Mouse (Mus musculus): ENCODE data around the gene Gins2. TPM values are rescaled to one million over a fixed set of nuclear protein-coding genes. Genes with fewer than 3 reads are reported as not detected.

The Gins2 gene
- polyA plus RNA-seq, 1 experiment from 2014 or later, result 132 TPM

DNA sequence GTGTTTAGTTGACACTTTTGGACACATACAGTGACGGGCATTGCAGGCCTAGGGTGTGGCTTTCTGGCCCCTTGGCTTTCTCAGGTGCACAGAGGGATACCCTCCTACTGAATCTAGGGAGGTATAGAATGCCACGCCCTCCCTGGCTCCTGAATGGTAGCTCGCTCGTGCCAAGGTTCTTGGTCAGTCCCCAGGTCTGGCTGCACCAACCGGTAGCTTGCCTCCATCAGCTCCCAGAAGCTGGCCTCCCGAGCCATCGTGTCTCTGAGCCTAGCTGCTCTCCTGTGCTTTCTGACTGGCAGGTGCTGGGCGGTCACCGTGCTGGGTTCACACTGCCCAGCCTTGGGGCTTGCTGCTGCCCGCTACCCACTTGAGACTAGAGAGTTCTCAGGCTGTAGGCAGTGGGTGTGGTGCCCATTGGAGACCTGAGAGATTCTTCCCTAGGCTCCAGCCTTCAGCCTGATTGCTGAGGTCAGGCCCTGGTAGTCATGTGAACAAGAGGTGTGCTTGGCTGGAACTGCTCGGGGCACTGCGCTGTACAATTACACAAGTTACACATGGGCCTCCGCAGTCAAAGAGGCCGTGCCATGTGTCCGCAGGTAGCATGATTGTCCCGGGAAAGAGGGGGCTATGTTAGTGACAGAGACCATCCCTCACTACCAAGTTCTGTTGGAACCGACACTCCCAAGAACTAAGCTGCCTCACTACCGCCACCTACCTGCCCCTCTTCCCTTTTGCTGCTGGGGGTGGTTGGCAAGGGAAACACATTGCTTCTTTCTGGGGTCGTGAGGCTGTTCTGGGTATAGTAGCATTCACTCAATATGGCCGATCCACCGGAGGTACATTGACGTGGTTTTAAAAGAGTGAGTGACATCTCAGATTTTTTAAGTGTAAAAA is 27.3 kb downstream of the Gins2 start:
- Histone ChIP-seq H3K27ac (replicated peaks; ENCODE audit: low read depth, low read length) (no peak overlapping the region), H3K4me3 (ENCODE audit: low read depth, low read length) (no peak overlapping the region)

DNA sequence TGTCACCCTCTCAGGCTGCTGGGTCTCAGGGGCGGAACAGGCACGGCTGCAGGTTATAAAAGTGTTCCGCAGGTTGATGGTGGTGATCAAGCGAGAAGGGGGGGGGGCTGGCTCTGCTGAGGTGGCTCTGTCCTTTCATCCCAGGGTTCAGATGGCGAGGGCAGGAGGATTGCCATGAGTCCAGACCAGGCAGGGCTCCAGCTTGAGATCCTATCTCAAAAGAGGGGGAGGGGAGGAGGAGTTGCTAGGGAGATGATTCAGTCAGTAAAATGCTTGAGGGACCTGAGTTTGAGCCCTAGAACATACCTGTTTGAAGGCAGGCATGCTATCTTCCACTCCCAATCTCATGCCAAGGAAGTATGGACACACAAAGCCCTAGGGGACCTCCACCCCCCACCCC is 28.6 kb downstream of the Gins2 start:
- no peak for ATAC-seq (replicated peaks; ENCODE audit: insufficient number of reproducible peaks, low FRiP score, low TSS enrichment, low read depth)
- 76% methylated on average over 5 of the region's 5 CpGs for WGBS
- Histone ChIP-seq H3K4me2 (ENCODE audit: low read depth, low read length) (no peak overlapping the region), H3K9me3 (replicated peaks; ENCODE audit: control insufficient read depth, low read length) (no peaks in the 10 kb centered on the region), H3K27me3 (ENCODE audit: control insufficient read depth, insufficient read depth, low read length) (no peaks in the 10 kb centered on the region), H3K9ac (replicated peaks; ENCODE audit: low read length) (no peak overlapping the region), H3K4me3 (ENCODE audit: low read depth, low read length) (no peak overlapping the region), H3K27ac (replicated peaks; ENCODE audit: low read depth, low read length) (no peak overlapping the region), H3K36me3 (replicated peaks; ENCODE audit: control insufficient read depth, insufficient read depth, low read depth, low read length) (no peaks in the 10 kb centered on the region), H3K4me1 (ENCODE audit: control insufficient read depth, insufficient read depth, low read length) (peaks cover 68% of the 10 kb centered on the region)
- no peak for DNase-seq (ENCODE audit: low spot score)

More for the DNA sequence above, 27.3 kb downstream of the Gins2 start:
- 80% methylated on average over 22 of the region's 22 CpGs for WGBS
- no peaks in the 10 kb centered on the region for H3K27me3 ChIP-seq (ENCODE audit: control insufficient read depth, insufficient read depth, low read length)
- peaks cover 58% of the 10 kb centered on the region for H3K4me1 ChIP-seq (ENCODE audit: control insufficient read depth, insufficient read depth, low read length)
- no peak for ATAC-seq (replicated peaks; ENCODE audit: insufficient number of reproducible peaks, low FRiP score, low TSS enrichment, low read depth)
- H3K4me2 ChIP-seq (ENCODE audit: low read depth, low read length), result no peak overlapping the region
- H3K9me3 ChIP-seq (replicated peaks; ENCODE audit: control insufficient read depth, low read length), result no peaks in the 10 kb centered on the region
- no peak for DNase-seq (ENCODE audit: low spot score)
- H3K9ac ChIP-seq (replicated peaks; ENCODE audit: low read length), result no peak overlapping the region
- H3K36me3 ChIP-seq (replicated peaks; ENCODE audit: control insufficient read depth, insufficient read depth, low read depth, low read length), result peaks cover under 1% of the 10 kb centered on the region; the same call in 1 of the 2 replicates

DNA sequence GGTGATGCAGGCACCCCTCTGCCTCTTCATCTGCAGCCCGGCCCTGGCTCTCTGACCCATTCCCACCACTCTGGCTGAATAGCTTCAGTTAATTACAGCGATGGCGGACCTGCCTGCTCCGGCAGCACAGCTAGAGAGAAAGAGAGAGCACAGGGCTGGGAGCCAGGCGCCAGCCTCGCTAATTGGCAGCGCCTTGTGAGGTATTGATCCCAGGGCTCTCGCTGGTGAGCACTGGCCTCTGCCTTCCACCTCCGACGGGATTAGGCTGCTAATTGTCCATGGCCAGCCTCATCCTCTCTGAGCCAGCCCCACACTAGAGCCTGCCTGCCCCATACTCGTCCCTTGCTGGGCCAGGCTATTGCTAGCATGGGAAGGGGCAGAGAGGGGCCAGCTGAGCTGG is 29.4 kb downstream of the Gins2 start:
- Histone ChIP-seq H3K27ac (replicated peaks; ENCODE audit: low read depth, low read length) (peak overlapping the region; percentile 47; the same call in 1 of the 2 replicates), H3K4me1 (ENCODE audit: control insufficient read depth, insufficient read depth, low read length) (peaks cover 61% of the 10 kb centered on the region), H3K27me3 (ENCODE audit: control insufficient read depth, insufficient read depth, low read length) (no peaks in the 10 kb centered on the region), H3K4me3 (ENCODE audit: low read depth, low read length) (no peak overlapping the region), H3K36me3 (replicated peaks; ENCODE audit: control insufficient read depth, insufficient read depth, low read depth, low read length) (no peaks in the 10 kb centered on the region), H3K4me2 (ENCODE audit: low read depth, low read length) (no peak overlapping the region), H3K9me3 (replicated peaks; ENCODE audit: control insufficient read depth, low read length) (no peaks in the 10 kb centered on the region), H3K9ac (replicated peaks; ENCODE audit: low read length) (no peak overlapping the region)
- ATAC-seq (replicated peaks; ENCODE audit: insufficient number of reproducible peaks, low FRiP score, low TSS enrichment, low read depth) (no peak), DNase-seq (ENCODE audit: low spot score) (no peak)
- 13% methylated on average over 11 of the region's 11 CpGs for WGBS

DNA sequence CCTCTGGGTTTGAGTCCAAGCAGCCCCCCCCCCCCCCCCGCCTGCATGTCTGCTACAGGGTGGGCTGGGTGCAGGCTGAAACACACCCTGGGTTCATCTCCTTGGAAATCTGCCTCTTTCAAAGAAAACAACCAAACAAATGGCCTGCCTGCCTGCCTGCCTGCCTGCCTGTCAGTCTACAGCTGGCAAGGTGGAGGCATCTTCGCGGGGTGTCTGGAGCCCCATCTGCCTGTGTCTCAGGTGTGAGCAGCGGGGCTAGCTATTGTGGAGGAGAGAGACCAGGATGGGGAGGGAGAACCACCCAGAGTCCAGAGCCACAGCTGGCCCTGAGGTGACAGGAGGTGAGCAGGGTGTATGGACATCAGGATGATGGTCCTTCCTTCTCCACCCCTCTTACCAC is 30.9 kb downstream of the Gins2 start:
- Histone ChIP-seq H3K9ac (replicated peaks; ENCODE audit: low read length) (no peak overlapping the region), H3K27me3 (ENCODE audit: control insufficient read depth, insufficient read depth, low read length) (no peaks in the 10 kb centered on the region), H3K4me2 (ENCODE audit: low read depth, low read length) (no peak overlapping the region), H3K9me3 (replicated peaks; ENCODE audit: control insufficient read depth, low read length) (no peaks in the 10 kb centered on the region), H3K36me3 (replicated peaks; ENCODE audit: control insufficient read depth, insufficient read depth, low read depth, low read length) (no peaks in the 10 kb centered on the region), H3K4me1 (ENCODE audit: control insufficient read depth, insufficient read depth, low read length) (peaks cover 49% of the 10 kb centered on the region), H3K4me3 (ENCODE audit: low read depth, low read length) (no peak overlapping the region), H3K27ac (replicated peaks; ENCODE audit: low read depth, low read length) (no peak overlapping the region)
- no peak for ATAC-seq (replicated peaks; ENCODE audit: insufficient number of reproducible peaks, low FRiP score, low TSS enrichment, low read depth)
- 77% methylated on average over 4 of the region's 4 CpGs for WGBS
- DNase-seq (ENCODE audit: low spot score), result no peak

DNA sequence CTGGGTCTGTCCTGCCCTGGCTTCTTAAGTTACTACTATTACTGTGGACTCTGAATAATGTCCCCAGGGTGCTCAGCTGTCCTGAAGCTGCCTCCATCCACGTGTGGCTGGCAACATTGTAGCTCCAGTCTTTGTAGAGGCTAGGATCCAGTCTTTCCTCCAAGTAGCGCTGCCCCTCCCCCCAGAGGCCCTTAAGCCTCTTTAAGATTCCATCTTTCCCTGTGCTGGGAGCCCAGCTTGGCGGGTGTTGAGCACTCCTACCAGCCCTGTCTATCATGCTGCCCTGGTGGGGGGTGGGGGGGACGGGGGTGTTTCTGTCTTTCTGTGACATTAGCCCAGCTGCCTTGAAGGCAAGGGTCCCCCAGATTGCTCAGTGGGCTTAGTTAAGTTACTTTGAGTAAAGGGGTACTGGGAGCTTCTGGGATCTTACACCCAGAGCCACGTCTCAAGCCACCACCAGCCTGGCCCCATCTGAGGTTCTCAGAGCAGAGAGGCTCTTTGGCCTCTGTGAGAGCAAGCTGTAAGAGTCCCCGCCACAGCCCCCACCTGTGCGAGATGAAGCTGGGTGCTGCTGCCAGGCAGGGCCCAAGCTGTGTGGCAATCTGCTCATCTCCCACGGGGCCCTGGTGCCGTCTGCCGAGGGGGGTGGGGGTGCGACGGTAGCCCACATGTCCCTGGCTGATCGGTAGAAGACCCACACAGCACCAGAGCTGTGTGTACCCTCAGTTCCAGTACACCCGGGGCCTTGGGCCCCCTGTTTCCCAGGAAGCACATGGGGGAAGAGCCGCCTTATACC is 31.7 kb downstream of the Gins2 start:
- Histone ChIP-seq H3K4me2 (ENCODE audit: low read depth, low read length) (peak overlapping the region; percentile 16; the same call in 1 of the 2 replicates), H3K9ac (replicated peaks; ENCODE audit: low read length) (peak overlapping the region; percentile 5; the same call in 1 of the 2 replicates), H3K27me3 (ENCODE audit: control insufficient read depth, insufficient read depth, low read length) (no peaks in the 10 kb centered on the region), H3K36me3 (replicated peaks; ENCODE audit: control insufficient read depth, insufficient read depth, low read depth, low read length) (no peaks in the 10 kb centered on the region), H3K9me3 (replicated peaks; ENCODE audit: control insufficient read depth, low read length) (no peaks in the 10 kb centered on the region), H3K4me1 (ENCODE audit: control insufficient read depth, insufficient read depth, low read length) (peaks cover 41% of the 10 kb centered on the region), H3K27ac (replicated peaks; ENCODE audit: low read depth, low read length) (0 out of 2 replicates have a peak overlapping the region, but pooled peaks have one; percentile 59), H3K4me3 (ENCODE audit: low read depth, low read length) (no peak overlapping the region)
- DNase-seq (ENCODE audit: low spot score), result peak; percentile 66
- no peak for ATAC-seq (replicated peaks; ENCODE audit: insufficient number of reproducible peaks, low FRiP score, low TSS enrichment, low read depth)
- WGBS, result 57% methylated on average over 15 of the region's 15 CpGs

DNA sequence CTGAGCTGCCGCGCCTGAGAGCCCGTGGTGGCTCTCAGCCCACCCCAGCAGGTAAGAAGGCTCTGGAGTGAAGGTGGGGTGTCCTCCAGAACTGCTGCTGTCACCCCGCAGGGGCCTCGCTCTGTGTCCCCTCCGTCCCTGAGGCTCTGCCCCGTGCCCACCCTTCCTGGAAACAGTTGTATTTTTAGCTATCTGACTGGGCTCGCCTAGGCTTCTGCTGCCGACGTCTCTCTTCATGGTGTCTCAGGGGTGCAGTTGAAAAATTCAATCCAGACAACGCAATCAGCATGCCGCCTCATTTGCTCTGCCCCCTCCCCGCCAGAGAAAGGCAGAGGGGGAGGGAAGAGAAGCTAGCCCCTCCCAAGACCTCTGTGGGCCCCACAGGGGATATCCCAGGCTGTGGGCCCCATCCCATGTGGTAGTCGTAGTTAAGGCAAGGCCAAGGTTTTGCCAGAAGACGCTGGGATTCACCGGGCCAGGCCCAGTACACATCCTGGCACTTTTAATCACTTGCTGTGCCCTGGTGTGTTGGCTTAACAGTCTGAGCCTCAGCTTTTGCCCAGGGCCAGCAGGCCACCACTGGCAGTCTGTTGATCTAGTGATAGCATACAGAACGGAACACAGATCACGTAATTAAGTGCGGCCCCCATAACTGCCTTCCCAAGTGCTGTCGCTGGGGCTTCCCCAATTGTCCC is 32.8 kb downstream of the Gins2 start:
- peak overlapping the region; percentile 59; the same call in 1 of the 2 replicates for H3K27ac ChIP-seq (replicated peaks; ENCODE audit: low read depth, low read length)
- ATAC-seq (replicated peaks; ENCODE audit: insufficient number of reproducible peaks, low FRiP score, low TSS enrichment, low read depth) (no peak), DNase-seq (ENCODE audit: low spot score) (peak; percentile 50)
- H3K4me1 ChIP-seq (ENCODE audit: control insufficient read depth, insufficient read depth, low read length), result peaks cover 42% of the 10 kb centered on the region
- H3K36me3 ChIP-seq (replicated peaks; ENCODE audit: control insufficient read depth, insufficient read depth, low read depth, low read length), result no peaks in the 10 kb centered on the region
- no peaks in the 10 kb centered on the region for H3K9me3 ChIP-seq (replicated peaks; ENCODE audit: control insufficient read depth, low read length)
- H3K27me3 ChIP-seq (ENCODE audit: control insufficient read depth, insufficient read depth, low read length), result no peaks in the 10 kb centered on the region
- H3K4me3 ChIP-seq (ENCODE audit: low read depth, low read length), result no peak overlapping the region
- peak overlapping the region; percentile 37; the same call in 1 of the 2 replicates for H3K9ac ChIP-seq (replicated peaks; ENCODE audit: low read length)
- H3K4me2 ChIP-seq (ENCODE audit: low read depth, low read length), result peak overlapping the region; percentile 13; the same call in 1 of the 2 replicates
- 43% methylated on average over 20 of the region's 20 CpGs for WGBS

DNA sequence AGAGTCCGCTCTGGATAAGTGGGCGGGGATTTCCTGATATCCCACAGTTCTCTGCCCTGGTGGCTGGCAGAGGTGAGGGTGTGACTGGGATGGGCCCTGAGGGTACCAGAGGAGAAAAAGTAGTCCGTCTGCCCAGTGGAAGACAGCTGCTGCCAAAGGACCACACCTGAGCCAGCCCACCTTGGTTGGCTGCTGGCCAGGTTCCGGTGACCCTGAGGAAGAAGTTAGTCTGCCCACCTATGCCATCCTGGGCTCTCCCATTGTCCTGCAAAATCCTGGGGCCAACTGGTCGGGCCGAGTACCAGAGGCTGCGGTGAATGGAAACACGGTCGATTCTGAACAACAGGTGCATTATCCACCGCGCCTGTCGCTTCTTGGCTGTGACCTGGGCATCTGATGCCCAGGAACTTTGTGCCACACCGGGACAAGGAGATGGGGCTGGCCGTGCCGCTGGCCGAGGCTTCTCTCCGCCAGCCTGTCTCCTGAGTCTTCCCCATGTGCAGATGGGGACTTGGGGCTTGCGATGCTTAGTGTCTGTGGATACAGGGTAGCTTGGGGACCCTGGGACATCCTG is 34.6 kb downstream of the Gins2 start:
- no peak overlapping the region for H3K27ac ChIP-seq (replicated peaks; ENCODE audit: low read depth, low read length)
- DNase-seq (ENCODE audit: low spot score) (no peak), ATAC-seq (replicated peaks; ENCODE audit: insufficient number of reproducible peaks, low FRiP score, low TSS enrichment, low read depth) (no peak)
- H3K4me3 ChIP-seq (ENCODE audit: low read depth, low read length), result no peak overlapping the region
- H3K9ac ChIP-seq (replicated peaks; ENCODE audit: low read length), result no peak overlapping the region
- H3K4me2 ChIP-seq (ENCODE audit: low read depth, low read length), result no peak overlapping the region
- H3K4me1 ChIP-seq (ENCODE audit: control insufficient read depth, insufficient read depth, low read length), result peaks cover 48% of the 10 kb centered on the region
- no peaks in the 10 kb centered on the region for H3K27me3 ChIP-seq (ENCODE audit: control insufficient read depth, insufficient read depth, low read length)
- no peaks in the 10 kb centered on the region for H3K36me3 ChIP-seq (replicated peaks; ENCODE audit: control insufficient read depth, insufficient read depth, low read depth, low read length)
- H3K9me3 ChIP-seq (replicated peaks; ENCODE audit: control insufficient read depth, low read length), result no peaks in the 10 kb centered on the region
- WGBS, result 86% methylated on average over 18 of the region's 18 CpGs
